Mouse (Mus musculus): ENCODE data around the gene Il22ra2.

The Il22ra2 gene

GRCm38 (mm10) chr10:19621408-19622048, at the start of gene Il22ra2:
Il22ra2 (plus strand) TSS chr10:19621998.
- in situ Hi-C loops (cut with MboI), result no loop called here

- in situ Hi-C loops (cut with MboI), result no loop called here
These were observed 44.2 kb upstream of the Il22ra2 start for GRCm38 (mm10) chr10:19577571-19577970.

- in situ Hi-C loops (cut with MboI), result no loop called here
These were observed 43.8 kb upstream of the Il22ra2 start for GRCm38 (mm10) chr10:19578001-19578400.

- in situ Hi-C loops (cut with MboI), result no loop called here
These were observed 43.3 kb upstream of the Il22ra2 start for GRCm38 (mm10) chr10:19578409-19578986.

- in situ Hi-C loops (cut with MboI), result no loop called here
These were observed 41.1 kb upstream of the Il22ra2 start for GRCm38 (mm10) chr10:19580660-19581059.

- in situ Hi-C loops (cut with MboI), result no loop called here
These were observed 39.8 kb upstream of the Il22ra2 start for GRCm38 (mm10) chr10:19581844-19582582.

GRCm38 (mm10) chr10:19582806-19583430, 38.9 kb upstream of the Il22ra2 start:
- in situ Hi-C loops (cut with MboI), result no loop called here

GRCm38 (mm10) chr10:19584064-19584463, 37.7 kb upstream of the Il22ra2 start:
- in situ Hi-C loops (cut with MboI), result no loop called here

- in situ Hi-C loops (cut with MboI), result no loop called here
These were observed 37.0 kb upstream of the Il22ra2 start for GRCm38 (mm10) chr10:19584846-19585245.

GRCm38 (mm10) chr10:19585860-19586259, 35.9 kb upstream of the Il22ra2 start:
- in situ Hi-C loops (cut with MboI), result no loop called here

- in situ Hi-C loops (cut with MboI), result no loop called here
These were observed 34.5 kb upstream of the Il22ra2 start for GRCm38 (mm10) chr10:19587281-19587680.

- in situ Hi-C loops (cut with MboI), result loop anchor here (10.0 kb wide), 1 partner anchor 95 kb away; no protein-coding TSS in a partner anchor
These were observed 32.2 kb upstream of the Il22ra2 start for GRCm38 (mm10) chr10:19589626-19590025.

- in situ Hi-C loops (cut with MboI), result loop anchor here (10.0 kb wide), 1 partner anchor 94 kb away; no protein-coding TSS in a partner anchor
These were observed 30.5 kb upstream of the Il22ra2 start for GRCm38 (mm10) chr10:19591286-19591640.

- in situ Hi-C loops (cut with MboI), result loop anchor here (10.0 kb wide), 1 partner anchor 93 kb away; no protein-coding TSS in a partner anchor
These were observed 30.0 kb upstream of the Il22ra2 start, which contains the start of gene Ifngr1 for GRCm38 (mm10) chr10:19591641-19592441. Ifngr1 (plus strand) TSS chr10:19591949.

- in situ Hi-C loops (cut with MboI), result loop anchor here (10.0 kb wide), 1 partner anchor 92 kb away; no protein-coding TSS in a partner anchor
These were observed 29.2 kb upstream of the Il22ra2 start for GRCm38 (mm10) chr10:19592556-19592955.

GRCm38 (mm10) chr10:19593296-19593695, 28.5 kb upstream of the Il22ra2 start:
- in situ Hi-C loops (cut with MboI), result loop anchor here (10.0 kb wide), 1 partner anchor 92 kb away; no protein-coding TSS in a partner anchor

- in situ Hi-C loops (cut with MboI), result loop anchor here (10.0 kb wide), 1 partner anchor 90 kb away; no protein-coding TSS in a partner anchor
These were observed 27.4 kb upstream of the Il22ra2 start for GRCm38 (mm10) chr10:19594201-19594905.

- in situ Hi-C loops (cut with MboI), result loop anchor here (10.0 kb wide), 1 partner anchor 88 kb away; no protein-coding TSS in a partner anchor
These were observed 24.9 kb upstream of the Il22ra2 start for GRCm38 (mm10) chr10:19596866-19597265.

- in situ Hi-C loops (cut with MboI), result loop anchor here (10.0 kb wide), 1 partner anchor 87 kb away; no protein-coding TSS in a partner anchor
These were observed 23.7 kb upstream of the Il22ra2 start for GRCm38 (mm10) chr10:19598091-19598490.

Measured in mature B cell (primary cell).